Mouse (Mus musculus) left cerebral cortex, adult 2 months (tissue): Measurements from ENCODE around the gene Cpm. TPM values are rescaled to one million over a fixed set of nuclear protein-coding genes. Genes with fewer than 3 reads are reported as not detected.

Experiments
- DNase-seq, 2 experiments: peaks; one replicate each; pipeline ENCODE4 v3.0.0; 2021 to 2022; ENCODE audit warnings: low spot score in 2 of 2, mixed read lengths in 1 of 2; ENCODE audit errors: extremely low spot score in 1 of 2
- H3K27ac ChIP-seq: fragments of 200-600 bp; 2 replicates; pipeline ENCODE4 v1.8.1; 2022
- H3K4me3 ChIP-seq: fragments of 200-600 bp; 2 replicates; pipeline ENCODE4 v1.8.1; 2022
- CTCF ChIP-seq: fragments of 200-600 bp; IDR thresholded peaks from 2 replicates; pipeline ENCODE4 v1.8.1; 2022; ENCODE audit warnings: antibody characterized with exemption, mild to moderate bottlenecking, moderate library complexity
- intact Hi-C: fragments of 180-260 bp; cut with DNase I; formaldehyde crosslinking; loops from one replicate; pipeline ENCODE4 v1.15.1; 2025
- total RNA-seq, 2 experiments: library from RNA; stranded (reverse); gene quantifications; 2 replicates each; pipeline ENCODE4 v1.2.3; 2021

Cpm gene
- total RNA-seq, 2 experiments from 2014 or later = 5.2 to 5.3 TPM

DNA sequence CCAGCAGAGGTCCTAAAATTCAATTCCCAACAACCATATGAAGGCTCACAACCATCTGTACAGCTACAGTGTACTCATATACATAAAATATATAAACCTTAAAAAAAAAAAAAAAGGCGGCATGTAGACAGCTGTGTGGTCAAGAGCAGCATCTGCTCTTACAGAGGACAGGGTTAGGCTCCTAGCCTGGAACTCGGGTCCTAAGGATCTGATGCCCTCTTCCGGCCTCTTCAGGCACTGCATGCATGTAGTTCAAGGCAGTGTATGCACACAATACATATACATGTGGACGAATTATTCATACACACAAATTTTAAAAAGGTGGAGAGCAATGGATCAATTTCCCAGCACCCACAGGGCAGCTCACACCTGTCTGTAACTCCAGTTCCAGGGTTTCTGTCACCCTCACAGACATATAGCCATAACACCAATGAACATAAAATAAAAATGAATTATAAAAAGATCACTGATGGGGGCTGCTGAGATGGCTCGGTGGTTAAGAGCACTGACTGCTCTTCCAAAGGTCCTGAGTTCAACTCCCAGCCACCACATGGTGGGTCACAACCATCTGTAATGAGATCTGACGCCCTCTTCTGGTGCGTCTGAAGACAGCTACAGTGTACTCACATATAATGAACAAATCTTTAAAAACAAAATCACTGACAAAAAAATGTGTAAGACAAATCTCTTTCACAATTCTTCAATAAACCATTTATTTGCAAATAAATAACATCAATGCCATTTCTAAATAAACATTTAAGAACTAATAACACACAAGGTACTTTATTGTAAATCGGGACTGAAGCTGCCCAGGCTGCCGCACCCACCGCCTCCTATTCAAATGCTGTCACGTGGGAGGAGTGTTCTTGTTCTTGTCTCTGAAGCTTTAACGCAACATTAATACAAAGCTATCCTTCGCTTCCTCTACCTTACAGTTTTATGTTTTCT is 59.2 kb downstream of the Cpm start:
- peak; percentile 39 for TF ChIP-seq CTCF
- no peak for DNase-seq
- intact Hi-C loops = no loop called here

DNA sequence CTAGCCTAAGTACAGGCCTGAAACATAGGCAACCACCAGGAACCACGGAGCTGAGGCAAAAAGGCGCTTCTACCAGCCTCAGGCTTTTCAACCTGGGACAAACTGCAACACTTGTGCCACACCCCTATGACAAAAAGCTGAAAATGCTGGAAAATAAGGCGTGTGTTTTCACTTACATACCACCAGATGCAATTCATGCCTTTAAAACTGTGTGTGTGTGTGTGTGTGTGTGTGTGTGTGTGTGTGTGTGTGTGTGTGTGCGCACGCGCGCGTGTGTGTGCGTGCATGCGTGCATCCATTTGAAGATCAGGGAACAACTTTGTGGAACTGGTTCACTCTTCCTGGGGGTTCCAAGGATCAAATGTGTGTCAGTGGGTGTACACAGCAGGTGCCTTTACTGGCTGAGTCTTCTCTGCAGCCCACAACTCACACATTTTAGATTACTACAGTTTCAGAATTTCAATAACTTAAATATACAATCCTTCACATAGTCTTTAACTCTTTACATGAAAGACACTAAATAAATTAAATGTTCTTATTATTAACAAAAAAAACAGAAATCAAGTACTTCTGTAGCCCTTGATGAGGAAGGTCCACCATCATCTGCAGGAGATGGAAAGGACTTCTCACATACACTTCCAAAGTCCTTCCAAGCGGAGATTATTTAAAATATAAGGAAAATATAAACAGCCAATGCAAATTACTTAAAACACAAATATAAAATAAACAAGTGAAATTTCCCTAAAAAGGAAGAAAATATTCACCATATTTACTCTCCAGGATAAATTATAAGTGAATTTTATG is 60.2 kb downstream of the Cpm start:
- no peak for TF ChIP-seq CTCF
- intact Hi-C loops = loop anchor here (5.0 to 10.0 kb wide), 2 partner anchors 327 to 635 kb away; no protein-coding TSS in a partner anchor
- no peak for DNase-seq
- H3K27ac ChIP-seq = no peak overlapping the region
- no peak overlapping the region for H3K4me3 ChIP-seq

More for the DNA sequence above, 59.2 kb downstream of the Cpm start:
- Histone ChIP-seq H3K4me3 (no peak overlapping the region), H3K27ac (no peak overlapping the region)

DNA sequence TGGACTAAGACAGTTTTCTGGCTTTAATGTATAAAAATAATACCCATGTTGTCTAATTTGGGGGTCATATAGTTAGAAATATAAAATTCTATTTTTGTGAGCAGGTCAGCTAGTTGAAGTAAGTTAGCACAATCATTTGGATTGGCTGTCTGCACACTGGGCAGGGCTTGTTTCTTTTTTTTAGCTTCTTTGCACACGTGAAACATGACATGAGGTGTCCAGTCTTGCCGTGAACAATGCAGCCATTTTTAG is 60.7 kb downstream of the Cpm start:
- no peak overlapping the region for H3K4me3 ChIP-seq
- no peak for TF ChIP-seq CTCF
- intact Hi-C loops = loop anchor here (5.0 to 10.0 kb wide), 2 partner anchors 328 to 635 kb away; no protein-coding TSS in a partner anchor
- no peak overlapping the region for H3K27ac ChIP-seq
- no peak for DNase-seq

DNA sequence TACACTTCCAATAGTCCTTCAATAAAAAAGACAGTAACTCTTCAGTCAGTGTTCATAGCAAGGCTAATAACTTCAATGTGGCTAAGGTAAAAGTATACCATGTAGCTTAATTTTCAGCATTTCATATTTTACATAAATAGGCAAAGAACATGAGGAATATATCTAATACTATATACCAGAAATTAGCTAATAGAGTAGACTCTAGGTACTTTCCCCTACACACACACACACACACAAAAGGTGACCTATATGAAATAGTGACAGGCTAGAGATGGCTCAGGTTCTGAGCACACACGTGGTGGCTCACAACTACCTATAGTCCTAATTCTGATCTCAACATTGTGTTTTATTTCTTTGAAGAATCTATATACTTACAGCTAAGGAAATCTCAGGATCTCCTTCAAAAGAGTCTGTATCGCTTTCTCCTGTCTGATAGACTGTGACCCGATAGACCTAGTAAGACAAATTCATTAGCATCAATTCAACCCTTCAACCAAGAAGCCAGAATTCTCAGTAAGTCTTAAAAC is 61.5 kb downstream of the Cpm start:
- Histone ChIP-seq H3K4me3 (no peak overlapping the region), H3K27ac (no peak overlapping the region)
- no peak for TF ChIP-seq CTCF
- intact Hi-C loops = loop anchor here (5.0 to 10.0 kb wide), 2 partner anchors 329 to 636 kb away; no protein-coding TSS in a partner anchor
- DNase-seq = no peak

DNA sequence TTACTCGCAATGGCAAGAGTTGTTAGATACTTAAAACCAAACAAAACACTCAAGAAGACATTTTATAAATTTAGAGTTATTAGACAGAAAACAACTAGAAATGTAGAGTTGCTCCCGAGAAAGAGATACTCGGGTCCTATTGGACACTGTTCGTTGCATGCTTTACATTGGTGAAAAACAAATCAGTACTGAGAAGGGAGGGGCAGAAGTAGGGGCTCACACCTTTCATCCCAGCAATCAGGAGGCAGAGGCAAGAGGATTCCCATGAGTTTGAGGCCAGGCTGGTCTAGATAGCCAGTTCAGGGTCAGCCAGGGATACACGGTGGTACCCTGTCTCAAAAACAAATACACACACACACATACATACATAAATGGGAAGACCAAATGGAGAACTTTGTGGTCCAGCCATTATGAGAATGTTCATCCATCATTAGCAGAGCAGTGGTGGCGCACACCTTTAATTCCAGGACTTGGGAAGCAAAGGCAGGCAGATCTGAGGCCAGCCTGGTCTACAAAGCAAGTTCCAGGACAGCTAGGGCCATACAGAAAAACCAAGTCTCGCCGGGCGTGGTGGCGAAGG is 62.2 kb downstream of the Cpm start:
- H3K27ac ChIP-seq = no peak overlapping the region
- no peak overlapping the region for H3K4me3 ChIP-seq
- TF ChIP-seq CTCF = no peak
- intact Hi-C loops = loop anchor here (5.0 to 10.0 kb wide), 2 partner anchors 329 to 637 kb away; no protein-coding TSS in a partner anchor
- DNase-seq = no peak

DNA sequence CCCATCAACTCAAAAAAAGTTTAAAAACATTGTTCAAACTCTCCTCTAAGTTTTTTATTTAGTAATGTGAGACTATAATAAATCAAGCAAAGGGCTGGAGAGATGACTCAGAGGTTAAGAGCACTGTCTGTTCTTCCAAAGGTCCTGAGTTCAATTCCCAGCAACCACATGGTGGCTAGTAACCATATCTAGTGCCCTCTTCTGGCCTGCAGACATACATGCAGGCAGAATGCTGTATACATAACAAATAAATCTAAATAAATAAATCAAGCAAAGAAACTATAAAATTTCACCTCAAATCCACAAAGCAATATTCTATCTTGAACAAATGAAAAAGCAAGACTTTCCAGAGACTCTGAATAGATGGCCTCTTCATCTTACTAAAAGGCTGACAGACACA is 62.9 kb downstream of the Cpm start:
- no peak overlapping the region for H3K27ac ChIP-seq
- H3K4me3 ChIP-seq = no peak overlapping the region
- DNase-seq = no peak
- peak; percentile 37 for TF ChIP-seq CTCF
- intact Hi-C loops = loop anchor here (5.0 to 10.0 kb wide), 2 partner anchors 330 to 637 kb away; no protein-coding TSS in a partner anchor

DNA sequence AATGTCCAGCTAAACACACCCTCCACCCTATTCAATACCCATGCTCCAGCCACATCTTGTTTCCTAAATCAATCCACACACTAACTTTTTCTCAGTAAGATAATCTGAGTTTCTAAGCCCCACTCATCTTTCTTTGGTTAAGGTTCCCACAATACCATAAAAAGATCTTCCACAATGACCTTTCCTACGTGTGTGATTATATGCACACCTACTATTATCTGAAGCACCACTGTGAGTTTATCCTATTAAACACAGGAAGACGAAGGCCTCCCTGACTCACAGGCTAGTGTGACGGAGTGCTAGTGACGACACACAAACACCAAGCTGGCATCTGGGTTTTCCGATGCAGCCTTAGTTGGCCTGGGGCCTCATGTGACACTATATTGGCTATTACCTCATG is 63.7 kb downstream of the Cpm start:
- no peak for DNase-seq
- intact Hi-C loops = loop anchor here (5.0 to 10.0 kb wide), 2 partner anchors 331 to 638 kb away; no protein-coding TSS in a partner anchor
- no peak for TF ChIP-seq CTCF
- Histone ChIP-seq H3K4me3 (no peak overlapping the region), H3K27ac (no peak overlapping the region)

DNA sequence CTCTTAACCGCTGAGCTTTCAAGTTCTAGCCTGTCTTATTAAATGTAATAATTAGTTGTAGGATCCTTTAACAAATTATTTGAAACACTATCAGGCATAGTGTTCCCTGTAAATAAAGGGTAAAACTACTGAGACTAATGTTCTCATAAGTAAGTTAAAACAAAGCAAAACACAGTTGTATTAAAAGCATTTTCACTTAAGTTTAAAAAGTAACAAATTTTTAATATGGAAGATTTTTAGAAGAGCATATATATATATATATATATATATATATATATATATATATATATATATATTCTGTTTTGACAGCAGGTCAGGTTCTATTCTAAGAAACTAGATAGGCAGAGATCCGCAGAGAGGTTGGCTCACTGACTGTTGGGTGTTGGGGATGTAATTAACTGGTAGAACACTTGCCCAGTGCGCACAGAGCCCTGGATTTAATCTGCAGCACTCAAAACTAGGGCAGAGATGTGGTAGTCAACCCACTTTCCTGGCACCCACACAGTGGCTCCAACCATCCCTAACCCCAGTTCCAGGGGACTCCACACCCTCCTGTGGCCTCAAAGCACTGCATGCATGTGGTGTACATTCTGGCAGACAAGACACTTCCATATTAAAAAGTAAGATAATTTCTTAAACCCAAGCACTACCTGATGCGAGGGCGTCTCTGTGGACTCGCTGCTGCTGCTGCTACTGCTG is 65.1 kb downstream of the Cpm start:
- intact Hi-C loops = loop anchor here (5.0 to 10.0 kb wide), 2 partner anchors 332 to 640 kb away; no protein-coding TSS in a partner anchor
- DNase-seq = no peak
- no peak overlapping the region for H3K4me3 ChIP-seq
- no peak for TF ChIP-seq CTCF
- H3K27ac ChIP-seq = no peak overlapping the region

DNA sequence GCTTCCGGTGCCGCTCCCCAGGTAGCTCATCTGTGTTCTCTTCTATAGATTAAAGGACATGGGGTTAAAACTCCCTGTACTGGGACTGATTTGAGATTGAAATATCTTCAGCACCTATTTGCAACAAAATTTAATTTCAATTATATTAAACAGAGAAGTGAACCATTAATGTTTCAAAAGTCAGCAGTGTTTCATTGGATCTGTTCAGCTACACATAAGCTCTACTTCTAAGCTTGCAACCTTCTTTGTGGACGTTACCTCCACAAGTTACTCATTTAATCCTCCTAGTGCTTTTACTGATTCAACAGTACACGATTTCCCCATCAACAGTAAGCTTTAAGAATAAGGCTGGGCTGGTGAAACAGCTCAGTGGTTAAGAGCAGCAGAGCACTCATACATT is 65.7 kb downstream of the Cpm start:
- no peak for TF ChIP-seq CTCF
- H3K27ac ChIP-seq = no peak overlapping the region
- intact Hi-C loops = loop anchor here (10.0 kb wide), 1 partner anchor 640 kb away; no protein-coding TSS in a partner anchor
- H3K4me3 ChIP-seq = no peak overlapping the region
- no peak for DNase-seq

DNA sequence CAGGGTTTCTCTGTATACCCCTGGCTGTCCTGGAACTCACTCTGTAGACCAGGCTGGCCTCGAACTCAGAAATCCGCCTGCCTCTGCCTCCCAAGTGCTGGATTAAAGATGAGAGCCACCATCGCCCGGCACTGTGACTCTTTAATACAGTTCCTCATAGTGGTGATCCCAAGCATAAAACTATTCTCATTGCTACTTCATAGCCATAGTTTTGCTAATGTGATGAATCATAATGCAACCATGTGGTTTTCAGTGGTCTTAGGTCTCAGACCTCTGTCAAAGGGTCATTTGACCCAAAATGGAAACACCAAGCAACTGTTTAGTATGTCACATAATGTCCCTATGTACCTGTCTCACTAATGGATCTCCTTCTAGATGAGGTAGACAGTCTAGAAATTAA is 66.3 kb downstream of the Cpm start:
- intact Hi-C loops = loop anchor here (10.0 kb wide), 1 partner anchor 641 kb away; no protein-coding TSS in a partner anchor
- no peak for DNase-seq
- Histone ChIP-seq H3K27ac (no peak overlapping the region), H3K4me3 (no peak overlapping the region)
- TF ChIP-seq CTCF = no peak
